Mouse (Mus musculus): ENCODE data around the gene Prdx5. TPM values are rescaled to one million over a fixed set of nuclear protein-coding genes. Genes with fewer than 3 reads are reported as not detected.
A peak's percentile ranks its signal among the peaks of the same experiment; 100 is the strongest.

Gene Prdx5
- total RNA-seq, 2 experiments from 2014 or later: 137 to 142 TPM

Small RNA genes within 50 kb of the gene (microRNA-seq; reads per million reads assigned to microRNA genes)
- 2.1 reads per million, percentile 2 among the genes with 10 or more reads in this experiment for gene Mir6990

Other genes with a start within 250 kb of the Prdx5 start
- 10 to 100 TPM; 17.8 to 18.7 TPM for gene Rps6ka4, start 69.5 kb downstream of the Prdx5 start, total RNA-seq (2021)
- gene Ccdc88b, start 51.9 kb downstream of the Prdx5 start, total RNA-seq (2021): 1 to 10 TPM; 1.3 to 2.9 TPM
- gene Trmt112, start 408 bp downstream of the Prdx5 start, total RNA-seq (2021): 10 to 100 TPM; 54.7 to 56.4 TPM
- 10 to 100 TPM; 44.1 to 44.7 TPM for gene Esrra, start 11.7 kb upstream of the Prdx5 start, total RNA-seq (2021)
- not detected for gene Catsperz, start 15.3 kb upstream of the Prdx5 start, total RNA-seq (2021)
- gene Kcnk4, start 24.4 kb upstream of the Prdx5 start, total RNA-seq (2021): under 1 TPM in 1 of 2 experiments, not detected in 1; 0.39 TPM
- 10 to 100 TPM; 31.6 to 34.4 TPM for gene Bad, start 31.8 kb upstream of the Prdx5 start, total RNA-seq (2021)
- gene Gpr137, start 32.4 kb upstream of the Prdx5 start, total RNA-seq (2021): 10 to 100 TPM; 13.7 to 14.4 TPM
- gene Ppp1r14b, start 64.9 kb upstream of the Prdx5 start, total RNA-seq (2021): 100 to 1,000 TPM; 364 to 392 TPM
- 10 to 100 TPM; 22.2 to 23.9 TPM for gene Plcb3, start 66.4 kb upstream of the Prdx5 start, total RNA-seq (2021)
- gene Fkbp2, start 70.4 kb upstream of the Prdx5 start, total RNA-seq (2021): 10 to 100 TPM; 25.3 to 28.6 TPM
- gene Vegfb, start 77.5 kb upstream of the Prdx5 start, total RNA-seq (2021): 10 to 100 TPM; 68.0 to 73.0 TPM
- 10 to 100 TPM; 32.3 to 34.2 TPM for gene Dnajc4, start 82.5 kb upstream of the Prdx5 start, total RNA-seq (2021)
- gene Nudt22, start 86.0 kb upstream of the Prdx5 start, total RNA-seq (2021): 10 to 100 TPM; 17.1 to 23.6 TPM
- gene Trpt1, start 86.0 kb upstream of the Prdx5 start, total RNA-seq (2021): 10 to 100 TPM; 18.4 to 19.5 TPM
- 1 to 10 TPM; 5.3 to 5.4 TPM for gene Fermt3, start 109.4 kb upstream of the Prdx5 start, total RNA-seq (2021)
- 100 to 1,000 TPM; 122 to 129 TPM for gene Stip1, start 129.9 kb upstream of the Prdx5 start, total RNA-seq (2021)
- gene Macrod1, start 146.7 kb upstream of the Prdx5 start, total RNA-seq (2021): 100 to 1,000 TPM; 233 to 237 TPM
- gene Flrt1, start 195.6 kb upstream of the Prdx5 start, total RNA-seq (2021): 1 to 10 TPM in 1 of 2 experiments, under 1 TPM in 1; 0.91 to 1.4 TPM